Mouse (Mus musculus): ENCODE results near the gene Carf. TPM values are rescaled to one million over a fixed set of nuclear protein-coding genes. Genes with fewer than 3 reads are reported as not detected.
"Not testable (repeated sequence)": the region's sequence is repeated elsewhere in the genome, so short reads cannot be mapped to it uniquely, and the experiment has no call there.

The Carf gene
- polyA plus RNA-seq, 1 experiment from 2014 or later: 1.6 TPM

- H3K4me1 ChIP-seq (replicated peaks; ENCODE audit: control insufficient read depth, insufficient read depth, low read length): no peaks in the 10 kb centered on the region
- H3K4me2 ChIP-seq (replicated peaks; ENCODE audit: low read depth): no peak overlapping the region
- no peaks in the 10 kb centered on the region for H3K27me3 ChIP-seq (replicated peaks; ENCODE audit: control insufficient read depth, insufficient read depth, low read length)
- TF ChIP-seq CTCF (IDR thresholded peaks at IDR 0.05; ENCODE audit: low read depth): no peak
- no peak overlapping the region for H3K4me3 ChIP-seq (ENCODE audit: low read depth, low read length)
- no peak overlapping the region for H3K9ac ChIP-seq (ENCODE audit: low read depth, low read length)
- no peaks in the 10 kb centered on the region for H3K36me3 ChIP-seq (ENCODE audit: control insufficient read depth, insufficient read depth)
- no peak overlapping the region for H3K27ac ChIP-seq (ENCODE audit: low read depth, low read length)
- ATAC-seq: no peak
- no peaks in the 10 kb centered on the region for H3K9me3 ChIP-seq (ENCODE audit: control insufficient read depth)
- WGBS: 85% methylated on average over 3 of the region's 3 CpGs
These were observed 75.1 kb downstream of the Carf start for GRCm38 (mm10) chr1:60173119-60173518.

DNA sequence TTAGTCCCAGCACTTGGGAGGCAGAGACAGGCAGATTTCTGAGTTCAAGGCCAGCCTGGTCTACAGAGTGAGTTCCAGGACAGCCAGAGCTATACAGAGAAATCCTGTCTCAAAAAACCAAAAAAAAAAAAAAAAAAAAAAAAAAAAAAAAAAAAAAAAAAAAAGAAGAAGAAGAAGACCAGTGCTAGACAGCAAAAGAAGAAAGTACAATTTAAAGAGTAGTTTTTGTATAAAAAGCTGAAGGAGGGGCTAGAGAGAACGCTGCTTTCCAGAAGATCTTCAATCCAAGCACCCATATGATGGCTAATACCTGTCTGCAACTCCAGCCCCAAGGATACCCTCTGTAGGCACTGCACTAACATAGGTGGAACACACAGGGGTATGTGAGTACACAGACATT lies 79.8 kb downstream of the Carf start:
- H3K9ac ChIP-seq (ENCODE audit: low read depth, low read length); H3K4me2 ChIP-seq (replicated peaks; ENCODE audit: low read depth); H3K4me1 ChIP-seq (replicated peaks; ENCODE audit: control insufficient read depth, insufficient read depth, low read length); H3K27me3 ChIP-seq (replicated peaks; ENCODE audit: control insufficient read depth, insufficient read depth, low read length); ATAC-seq; H3K36me3 ChIP-seq (ENCODE audit: control insufficient read depth, insufficient read depth); H3K4me3 ChIP-seq (ENCODE audit: low read depth, low read length); H3K9me3 ChIP-seq (ENCODE audit: control insufficient read depth); H3K27ac ChIP-seq (ENCODE audit: low read depth, low read length): not testable (repeated sequence)
- 87% methylated on average over 1 of the region's 1 CpGs for WGBS

GRCm38 (mm10) chr1:60179376-60179775 lies 81.3 kb downstream of the Carf start:
- no peaks in the 10 kb centered on the region for H3K36me3 ChIP-seq (ENCODE audit: control insufficient read depth, insufficient read depth)
- H3K27ac ChIP-seq (ENCODE audit: low read depth, low read length): no peak overlapping the region; the same call in 1 of the 2 replicates
- WGBS: 26% methylated on average over 4 of the region's 4 CpGs
- H3K9me3 ChIP-seq (ENCODE audit: control insufficient read depth): no peaks in the 10 kb centered on the region
- H3K27me3 ChIP-seq (replicated peaks; ENCODE audit: control insufficient read depth, insufficient read depth, low read length): no peaks in the 10 kb centered on the region
- H3K9ac ChIP-seq (ENCODE audit: low read depth, low read length): peak overlapping the region; percentile 89; the same call in 1 of the 2 replicates
- no peaks in the 10 kb centered on the region; the same call in 1 of the 2 replicates for H3K4me1 ChIP-seq (replicated peaks; ENCODE audit: control insufficient read depth, insufficient read depth, low read length)
- peak overlapping the region; percentile 96 for H3K4me3 ChIP-seq (ENCODE audit: low read depth, low read length)
- ATAC-seq: no peak
- TF ChIP-seq CTCF (IDR thresholded peaks at IDR 0.05; ENCODE audit: low read depth): no peak
- H3K4me2 ChIP-seq (replicated peaks; ENCODE audit: low read depth): peak overlapping the region; percentile 71

GRCm38 (mm10) chr1:60179932-60180783 lies 82.1 kb downstream of the Carf start, which contains the start of gene Nbeal1:
Gene Nbeal1, plus strand, starts transcription at chr1:60180599.
- Histone ChIP-seq H3K27me3 (replicated peaks; ENCODE audit: control insufficient read depth, insufficient read depth, low read length) (no peaks in the 10 kb centered on the region), H3K9me3 (ENCODE audit: control insufficient read depth) (no peaks in the 10 kb centered on the region), H3K4me1 (replicated peaks; ENCODE audit: control insufficient read depth, insufficient read depth, low read length) (no peaks in the 10 kb centered on the region; the same call in 1 of the 2 replicates), H3K4me2 (replicated peaks; ENCODE audit: low read depth) (peak within 1 kb of the TSS; percentile 71), H3K4me3 (ENCODE audit: low read depth, low read length) (peak within 1 kb of the TSS; percentile 96), H3K27ac (ENCODE audit: low read depth, low read length) (peak within 1 kb of the TSS; percentile 98), H3K36me3 (ENCODE audit: control insufficient read depth, insufficient read depth) (no peaks in the 10 kb centered on the region), H3K9ac (ENCODE audit: low read depth, low read length) (peak within 1 kb of the TSS; percentile 89)
- ATAC-seq: peak; percentile 100
- WGBS: under 1% methylated on average over 66 of the region's 74 CpGs
- peak; percentile 57 for TF ChIP-seq CTCF (IDR thresholded peaks at IDR 0.05; ENCODE audit: low read depth)

DNA sequence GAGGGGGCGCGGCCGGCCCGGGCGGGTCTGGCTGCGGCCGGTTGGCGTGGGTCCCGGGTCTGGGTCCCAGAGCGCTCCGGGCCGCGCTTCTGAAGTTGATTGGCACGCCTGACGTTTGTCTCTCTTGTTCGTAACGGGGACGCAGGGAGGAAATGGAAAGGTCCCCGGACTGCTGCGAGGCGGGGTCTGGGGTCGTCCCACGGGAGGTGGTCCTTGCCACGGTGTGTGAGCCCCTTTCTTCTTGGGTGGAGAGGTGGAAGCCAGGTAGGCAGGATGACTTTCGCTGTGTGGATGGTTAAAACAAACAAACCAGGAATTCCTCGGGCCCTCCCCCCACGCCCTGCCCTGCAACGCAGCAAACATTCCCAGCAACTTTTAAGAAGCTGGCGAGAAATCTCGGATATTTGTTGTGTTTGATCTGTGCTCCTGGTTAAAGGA lies 82.8 kb downstream of the Carf start:
- H3K4me1 ChIP-seq (replicated peaks; ENCODE audit: control insufficient read depth, insufficient read depth, low read length): no peaks in the 10 kb centered on the region; the same call in 1 of the 2 replicates
- H3K4me2 ChIP-seq (replicated peaks; ENCODE audit: low read depth): peak overlapping the region; percentile 71
- H3K4me3 ChIP-seq (ENCODE audit: low read depth, low read length): peak overlapping the region; percentile 96
- ATAC-seq: peak; percentile 14
- peak overlapping the region; percentile 98 for H3K27ac ChIP-seq (ENCODE audit: low read depth, low read length)
- no peak for TF ChIP-seq CTCF (IDR thresholded peaks at IDR 0.05; ENCODE audit: low read depth)
- H3K9me3 ChIP-seq (ENCODE audit: control insufficient read depth): no peaks in the 10 kb centered on the region
- H3K27me3 ChIP-seq (replicated peaks; ENCODE audit: control insufficient read depth, insufficient read depth, low read length): no peaks in the 10 kb centered on the region
- peak overlapping the region; percentile 89 for H3K9ac ChIP-seq (ENCODE audit: low read depth, low read length)
- H3K36me3 ChIP-seq (ENCODE audit: control insufficient read depth, insufficient read depth): no peaks in the 10 kb centered on the region
- under 1% methylated on average over 29 of the region's 30 CpGs for WGBS

GRCm38 (mm10) chr1:60188454-60188853 lies 90.4 kb downstream of the Carf start:
- Histone ChIP-seq H3K4me2 (replicated peaks; ENCODE audit: low read depth) (no peak overlapping the region), H3K27ac (ENCODE audit: low read depth, low read length) (no peak overlapping the region), H3K4me1 (replicated peaks; ENCODE audit: control insufficient read depth, insufficient read depth, low read length) (no peaks in the 10 kb centered on the region), H3K9me3 (ENCODE audit: control insufficient read depth) (no peaks in the 10 kb centered on the region), H3K36me3 (ENCODE audit: control insufficient read depth, insufficient read depth) (no peaks in the 10 kb centered on the region), H3K9ac (ENCODE audit: low read depth, low read length) (no peak overlapping the region), H3K4me3 (ENCODE audit: low read depth, low read length) (no peak overlapping the region), H3K27me3 (replicated peaks; ENCODE audit: control insufficient read depth, insufficient read depth, low read length) (no peaks in the 10 kb centered on the region)
- no peak for ATAC-seq
- no peak for TF ChIP-seq CTCF (IDR thresholded peaks at IDR 0.05; ENCODE audit: low read depth)
